Mouse (Mus musculus) C2C12 (cell line): Measurements from ENCODE around the gene Trim34a. TPM values are rescaled to one million over a fixed set of nuclear protein-coding genes. Genes with fewer than 3 reads are reported as not detected.
A peak's percentile ranks its signal among the peaks of the same experiment; 100 is the strongest.

Experiments
- H3K27me3 ChIP-seq: one replicate; pipeline ENCODE4 v1.6.1; 2011; ENCODE audit not compliant: control insufficient read depth, insufficient read depth, insufficient read length
- H3K36me3 ChIP-seq: one replicate; pipeline ENCODE4 v1.6.1; 2011; ENCODE audit not compliant: control insufficient read depth, insufficient read depth
- H3K4me3 ChIP-seq: one replicate; pipeline ENCODE4 v1.5.1; 2011; ENCODE audit warnings: mild to moderate bottlenecking, control low read depth; ENCODE audit not compliant: poor library complexity, insufficient read depth, severe bottlenecking
- H3K79me2 ChIP-seq: one replicate; pipeline ENCODE4 v1.6.1; 2011; ENCODE audit not compliant: control insufficient read depth, insufficient read depth
- H3K79me3 ChIP-seq: one replicate; pipeline ENCODE4 v1.6.1; 2011; ENCODE audit warnings: low read depth, control low read depth
- H3ac ChIP-seq: one replicate; pipeline ENCODE3; 2011; ENCODE audit warnings: low read depth; ENCODE audit not compliant: control insufficient read depth, insufficient read length
- CEBPB ChIP-seq: IDR thresholded peaks from one replicate; pipeline ENCODE4 v1.6.1; 2011; ENCODE audit warnings: low read depth, mild to moderate bottlenecking, control low read depth, moderate library complexity
- CTCF ChIP-seq: IDR thresholded peaks from one replicate; pipeline ENCODE4 v1.5.1; 2011; ENCODE audit not compliant: control insufficient read depth, insufficient read depth, insufficient read length
- FOSL1 ChIP-seq: IDR thresholded peaks from one replicate; pipeline ENCODE4 v1.8.0; 2011; ENCODE audit warnings: mild to moderate bottlenecking, low read length; ENCODE audit not compliant: poor library complexity, insufficient read depth, severe bottlenecking
- MAX ChIP-seq: IDR thresholded peaks from one replicate; pipeline ENCODE4 v1.6.1; 2011; ENCODE audit warnings: mild to moderate bottlenecking, control low read depth
- MYOD1 ChIP-seq: IDR thresholded peaks from one replicate; pipeline ENCODE4 v1.6.1; 2011; ENCODE audit warnings: low read depth; ENCODE audit not compliant: control insufficient read depth, insufficient read length
- MYOG ChIP-seq: IDR thresholded peaks from one replicate; pipeline ENCODE4 v1.6.1; 2011; ENCODE audit not compliant: control insufficient read depth, insufficient read length; ENCODE audit errors: extremely low read depth
- USF1 ChIP-seq: IDR thresholded peaks from one replicate; pipeline ENCODE4 v1.6.1; 2011; ENCODE audit warnings: low read depth, mild to moderate bottlenecking, control low read depth, moderate library complexity
- long read RNA-seq, 2 experiments: library from polyadenylated mRNA; unstranded; transcript quantifications; one replicate each; pipeline ENCODE4 v2.0.0; 2019 to 2020
- polyA plus RNA-seq: library from polyadenylated mRNA; unstranded; fragments of >200 nt; fragmentation: generic; extraction: Trizol; gene quantifications from one replicate; pipeline ENCODE4 v1.2.1, GENCODE M21; 2012; ENCODE audit warnings: missing spikeins

The Trim34a gene
- not detected for polyA plus RNA-seq
- long read RNA-seq, experiment 1, result 0 reads
- long read RNA-seq, experiment 2, result 0 reads

- Histone ChIP-seq H3K36me3 (no peaks in the 10 kb centered on the region), H3K27me3 (no peaks in the 10 kb centered on the region), H3K79me2 (no peaks in the 10 kb centered on the region), H3K79me3 (no peaks in the 10 kb centered on the region), H3ac (no peak within 1 kb of the TSS), H3K4me3 (peak within 1 kb of the TSS; percentile 25)
- TF ChIP-seq CEBPB, result no peak
- TF ChIP-seq MAX, result no peak
- TF ChIP-seq MYOD1, result no peak
- TF ChIP-seq CTCF, result no peak
- TF ChIP-seq USF1, result no peak
- TF ChIP-seq FOSL1, result no peak
- no peak for TF ChIP-seq MYOG
Measured at GRCm38 (mm10) chr7:104244287-104245181, at the start of gene Trim34a. Trim34a (plus strand) TSS chr7:104244457.

- Histone ChIP-seq H3ac (no peak within 1 kb of the TSS), H3K79me2 (no peaks in the 10 kb centered on the region), H3K79me3 (no peaks in the 10 kb centered on the region), H3K4me3 (no peak within 1 kb of the TSS), H3K27me3 (no peaks in the 10 kb centered on the region), H3K36me3 (no peaks in the 10 kb centered on the region)
- TF ChIP-seq FOSL1 (no peak), USF1 (no peak), CEBPB (no peak), MYOD1 (no peak), MAX (no peak), CTCF (no peak), MYOG (no peak)
Measured at GRCm38 (mm10) chr7:104195885-104196284, 48.4 kb upstream of the Trim34a start, which contains the start of gene Olfr649. Olfr649 (minus strand) TSS chr7:104195985.

- Histone ChIP-seq H3K4me3 (no peak overlapping the region), H3ac (no peak overlapping the region), H3K79me3 (no peaks in the 10 kb centered on the region), H3K36me3 (no peaks in the 10 kb centered on the region), H3K27me3 (no peaks in the 10 kb centered on the region), H3K79me2 (no peaks in the 10 kb centered on the region)
- TF ChIP-seq MAX (no peak), CEBPB (no peak), FOSL1 (no peak), CTCF (peak; percentile 12), MYOD1 (no peak), USF1 (no peak)
Measured at GRCm38 (mm10) chr7:104199822-104200221, 44.4 kb upstream of the Trim34a start.

- no peaks in the 10 kb centered on the region for H3K36me3 ChIP-seq
- H3K27me3 ChIP-seq, result no peaks in the 10 kb centered on the region
- no peak overlapping the region for H3ac ChIP-seq
- TF ChIP-seq CEBPB (no peak), FOSL1 (no peak), CTCF (no peak), MYOD1 (no peak), MYOG (no peak), MAX (no peak)
- H3K79me3 ChIP-seq, result no peaks in the 10 kb centered on the region
- no peaks in the 10 kb centered on the region for H3K79me2 ChIP-seq
- no peak overlapping the region for H3K4me3 ChIP-seq
Measured at GRCm38 (mm10) chr7:104206197-104206596, 38.1 kb upstream of the Trim34a start.

GRCm38 (mm10) chr7:104216011-104216535 is 28.2 kb upstream of the Trim34a start:
- Histone ChIP-seq H3K79me3 (no peaks in the 10 kb centered on the region), H3K4me3 (no peak overlapping the region), H3ac (no peak overlapping the region), H3K79me2 (no peaks in the 10 kb centered on the region), H3K27me3 (no peaks in the 10 kb centered on the region), H3K36me3 (no peaks in the 10 kb centered on the region)
- TF ChIP-seq CTCF (no peak), CEBPB (no peak), MYOG (no peak), USF1 (no peak), MAX (no peak)

- no peaks in the 10 kb centered on the region for H3K36me3 ChIP-seq
- no peaks in the 10 kb centered on the region for H3K79me2 ChIP-seq
- TF ChIP-seq MYOD1 (no peak), MYOG (no peak), FOSL1 (no peak), CEBPB (no peak), MAX (no peak)
- H3ac ChIP-seq, result no peak overlapping the region
- no peaks in the 10 kb centered on the region for H3K27me3 ChIP-seq
- H3K4me3 ChIP-seq, result no peak overlapping the region
- no peaks in the 10 kb centered on the region for H3K79me3 ChIP-seq
Measured at GRCm38 (mm10) chr7:104217881-104218280, 26.4 kb upstream of the Trim34a start.
